Mouse (Mus musculus) stomach, embryonic 15.5 days (tissue): ENCODE data around the gene Kctd6. TPM values are rescaled to one million over a fixed set of nuclear protein-coding genes. Genes with fewer than 3 reads are reported as not detected.
"Not testable (repeated sequence)": the region's sequence is repeated elsewhere in the genome, so short reads cannot be mapped to it uniquely, and the experiment has no call there.

Source experiments
- ATAC-seq: fragments of 200-750 bp; cut with Nextera tagmentation; 2 replicates; pipeline ENCODE4 v1.8.0; 2017; ENCODE audit warnings: low read depth, moderate number of reproducible peaks, moderate TSS enrichment; ENCODE audit not compliant: insufficient read depth, low FRiP score
- H3K27ac ChIP-seq: fragments of 300-500 bp; sonication (generic); 2 replicates; pipeline ENCODE4 v1.5.1; 2015; ENCODE audit warnings: mild to moderate bottlenecking, inconsistent platforms
- H3K27me3 ChIP-seq: fragments of 300-500 bp; sonication (generic); replicated peaks from 2 replicates; pipeline ENCODE4 v1.6.1; 2015; ENCODE audit warnings: inconsistent platforms
- H3K36me3 ChIP-seq: fragments of 300-500 bp; sonication (generic); 2 replicates; pipeline ENCODE4 v1.6.1; 2015; ENCODE audit warnings: inconsistent platforms
- H3K4me1 ChIP-seq: fragments of 300-500 bp; sonication (generic); 2 replicates; pipeline ENCODE4 v1.6.1; 2015; ENCODE audit warnings: inconsistent platforms
- H3K4me2 ChIP-seq: fragments of 300-500 bp; sonication (generic); 2 replicates; pipeline ENCODE4 v1.6.1; 2015; ENCODE audit warnings: mild to moderate bottlenecking, inconsistent platforms
- H3K4me3 ChIP-seq: fragments of 300-500 bp; sonication (generic); replicated peaks from 2 replicates; pipeline ENCODE4 v1.5.1; 2015; ENCODE audit warnings: inconsistent platforms
- H3K9ac ChIP-seq: fragments of 300-500 bp; sonication (generic); 2 replicates; pipeline ENCODE4 v1.6.1; 2015; ENCODE audit warnings: inconsistent platforms
- H3K9me3 ChIP-seq: fragments of 300-500 bp; sonication (generic); 2 replicates; pipeline ENCODE4 v1.6.1; 2016; ENCODE audit warnings: inconsistent platforms
- WGBS: fragments of 180-500 bp; shearing (Covaris S2); methylation state at CpG from one replicate; pipeline ENCODE4 v1.1.7; 2015; 5-methylcytosine and 5-hydroxymethylcytosine counted together
- polyA plus RNA-seq: library from polyadenylated mRNA; unstranded; fragments of >200 nt; fragmentation: Nextera tagmentation; extraction: Ambion mirVana; gene quantifications from 2 replicates; pipeline ENCODE4 v1.2.1, GENCODE M21; 2015

Gene Kctd6
- polyA plus RNA-seq, 1 experiment from 2014 or later = 14.2 TPM

- H3K36me3 ChIP-seq = no peaks in the 10 kb centered on the region
- no peak for ATAC-seq
- no peak overlapping the region for H3K4me3 ChIP-seq
- 53% methylated on average over 7 of the region's 7 CpGs for WGBS
- no peak overlapping the region for H3K9ac ChIP-seq
- no peaks in the 10 kb centered on the region for H3K9me3 ChIP-seq
- no peaks in the 10 kb centered on the region for H3K4me1 ChIP-seq
- H3K27me3 ChIP-seq = no peaks in the 10 kb centered on the region
- H3K4me2 ChIP-seq = no peak overlapping the region
- no peak overlapping the region for H3K27ac ChIP-seq
These were observed 43.8 kb downstream of the Kctd6 start for GRCm38 (mm10) chr14:8257521-8258334.

DNA sequence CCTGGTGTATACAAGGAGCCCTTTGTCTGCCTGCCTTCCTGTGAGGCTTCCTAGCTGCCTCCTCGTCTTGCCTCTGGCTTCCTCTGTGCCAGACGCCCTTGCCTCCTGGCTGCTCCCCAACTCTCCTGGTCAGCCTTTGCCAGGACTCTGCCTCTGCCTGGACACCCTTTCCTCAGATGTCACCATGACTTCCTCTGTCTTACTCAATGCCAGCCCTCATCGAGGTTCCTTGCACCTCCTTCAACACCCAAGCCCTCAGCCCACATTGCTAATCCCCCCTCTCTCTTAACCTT is 44.3 kb downstream of the Kctd6 start:
- no peak overlapping the region for H3K9ac ChIP-seq
- no peaks in the 10 kb centered on the region for H3K36me3 ChIP-seq
- H3K4me1 ChIP-seq = no peaks in the 10 kb centered on the region
- ATAC-seq = 0 out of 2 replicates have a peak, but pooled peaks have one; percentile 15
- no peak overlapping the region for H3K27ac ChIP-seq
- 43% methylated on average over 3 of the region's 3 CpGs for WGBS
- no peaks in the 10 kb centered on the region for H3K27me3 ChIP-seq
- H3K9me3 ChIP-seq = no peaks in the 10 kb centered on the region
- H3K4me3 ChIP-seq = no peak overlapping the region
- no peak overlapping the region for H3K4me2 ChIP-seq

DNA sequence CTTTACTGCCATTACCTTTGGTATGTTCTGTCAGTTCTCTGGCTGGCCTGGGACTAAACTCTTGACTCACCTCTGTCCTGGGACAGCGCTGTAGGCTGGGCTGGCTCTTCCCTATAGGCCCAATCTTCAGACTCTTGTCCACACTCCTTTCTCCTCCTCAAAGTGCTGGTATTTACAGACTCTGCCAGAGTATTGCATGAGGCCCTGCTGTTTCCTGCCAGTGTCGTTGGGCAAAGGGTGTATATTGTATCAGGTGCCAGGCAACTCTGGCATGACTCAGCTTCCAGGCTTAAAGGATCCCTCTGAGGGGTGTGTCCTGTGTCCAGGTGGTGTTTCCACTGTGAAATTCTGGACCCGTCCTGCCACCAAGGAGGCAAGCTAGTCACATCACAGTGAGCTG is 44.8 kb downstream of the Kctd6 start:
- Histone ChIP-seq H3K4me3 (no peak overlapping the region), H3K9me3 (no peaks in the 10 kb centered on the region), H3K27ac (no peak overlapping the region), H3K9ac (no peak overlapping the region), H3K4me1 (no peaks in the 10 kb centered on the region), H3K36me3 (no peaks in the 10 kb centered on the region), H3K27me3 (no peaks in the 10 kb centered on the region), H3K4me2 (no peak overlapping the region)
- WGBS = 58% methylated on average over 3 of the region's 3 CpGs
- no peak for ATAC-seq

DNA sequence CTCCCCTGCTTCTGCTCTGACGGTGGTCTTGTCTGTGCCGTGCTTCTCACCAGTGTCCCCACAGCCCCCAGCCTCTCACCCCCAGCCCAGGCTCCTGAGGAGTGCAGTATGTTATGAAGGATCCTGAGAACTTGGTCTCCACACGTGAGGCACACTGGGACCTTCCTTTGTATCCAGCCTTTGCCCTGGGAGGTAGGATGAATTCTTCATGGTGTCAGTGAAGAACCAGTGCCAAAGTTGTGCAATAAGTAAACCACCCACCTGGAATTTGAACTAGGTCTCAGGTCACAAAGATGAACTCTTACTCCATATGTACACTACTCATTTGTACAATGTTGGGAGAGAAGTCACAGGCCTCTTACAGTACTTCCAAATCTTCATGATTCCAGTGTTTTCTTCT is 45.2 kb downstream of the Kctd6 start, which contains the start of gene Acox2:
Gene Acox2, minus strand, starts transcription at position 188 of the 400 bp plus-strand sequence.
- no peak for ATAC-seq
- Histone ChIP-seq H3K9me3 (no peaks in the 10 kb centered on the region), H3K9ac (no peak within 1 kb of the TSS), H3K27me3 (no peaks in the 10 kb centered on the region), H3K36me3 (no peaks in the 10 kb centered on the region), H3K4me2 (no peak within 1 kb of the TSS), H3K4me1 (no peaks in the 10 kb centered on the region), H3K4me3 (no peak within 1 kb of the TSS), H3K27ac (no peak within 1 kb of the TSS)
- WGBS = 79% methylated on average over 3 of the region's 3 CpGs

DNA sequence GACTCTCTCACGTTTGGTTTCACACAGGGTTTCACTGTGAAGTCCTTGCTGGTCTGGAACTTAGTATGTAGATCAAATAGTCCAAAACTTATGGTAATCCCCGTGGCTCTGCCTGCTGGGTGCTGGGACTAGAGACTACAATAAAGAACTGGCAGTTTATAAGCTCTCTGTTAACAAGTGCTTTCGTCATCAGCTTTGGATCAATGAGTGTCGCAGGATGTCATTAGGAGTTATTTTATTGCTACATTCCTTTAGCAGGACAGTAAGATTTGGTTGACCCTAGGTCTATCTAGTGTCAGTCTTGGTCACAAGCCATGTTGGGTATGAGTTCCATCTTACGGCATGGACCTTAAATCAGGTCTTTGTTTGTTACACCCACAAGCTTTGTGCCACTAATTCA is 46.3 kb downstream of the Kctd6 start:
- no peak for ATAC-seq
- H3K9me3 ChIP-seq = no peaks in the 10 kb centered on the region
- H3K4me1 ChIP-seq = no peaks in the 10 kb centered on the region
- no peak overlapping the region for H3K27ac ChIP-seq
- no peak overlapping the region for H3K9ac ChIP-seq
- H3K27me3 ChIP-seq = no peaks in the 10 kb centered on the region
- H3K36me3 ChIP-seq = no peaks in the 10 kb centered on the region
- H3K4me3 ChIP-seq = no peak overlapping the region
- WGBS = 72% methylated on average over 5 of the region's 5 CpGs
- no peak overlapping the region for H3K4me2 ChIP-seq

- Histone ChIP-seq H3K27ac (no peak overlapping the region), H3K9ac (no peak overlapping the region), H3K9me3 (no peaks in the 10 kb centered on the region), H3K36me3 (no peaks in the 10 kb centered on the region), H3K4me1 (no peaks in the 10 kb centered on the region), H3K4me3 (no peak overlapping the region), H3K27me3 (no peaks in the 10 kb centered on the region), H3K4me2 (no peak overlapping the region)
- ATAC-seq = no peak
- 45% methylated on average over 1 of the region's 1 CpGs for WGBS
These were observed 48.3 kb downstream of the Kctd6 start for GRCm38 (mm10) chr14:8262242-8262641.

GRCm38 (mm10) chr14:8264378-8264777 is 50.4 kb downstream of the Kctd6 start:
- no peak overlapping the region for H3K9ac ChIP-seq
- no peak overlapping the region for H3K27ac ChIP-seq
- ATAC-seq = no peak
- 88% methylated on average over 1 of the region's 1 CpGs for WGBS
- no peaks in the 10 kb centered on the region for H3K27me3 ChIP-seq
- H3K4me2 ChIP-seq = no peak overlapping the region
- no peak overlapping the region for H3K4me3 ChIP-seq
- no peaks in the 10 kb centered on the region for H3K4me1 ChIP-seq
- H3K36me3 ChIP-seq = no peaks in the 10 kb centered on the region
- H3K9me3 ChIP-seq = no peaks in the 10 kb centered on the region

GRCm38 (mm10) chr14:8271281-8271680 is 57.3 kb downstream of the Kctd6 start:
- not testable (repeated sequence) for H3K9me3 ChIP-seq, ATAC-seq, H3K27ac ChIP-seq, H3K4me3 ChIP-seq, H3K27me3 ChIP-seq, H3K4me2 ChIP-seq, H3K9ac ChIP-seq, H3K36me3 ChIP-seq, H3K4me1 ChIP-seq
- WGBS = 79% methylated on average over 8 of the region's 8 CpGs

Other genes with a start within 250 kb of the Kctd6 start
- gene Dnase1l3, start 219.6 kb upstream of the Kctd6 start, polyA plus RNA-seq = 0.94 and 0.99 TPM in 2 replicates
- 18.9 and 21.2 TPM in 2 replicates for gene Abhd6, start 211.2 kb upstream of the Kctd6 start, polyA plus RNA-seq
- gene Rpp14, start 133.8 kb upstream of the Kctd6 start, polyA plus RNA-seq = 48.8 and 52.3 TPM in 2 replicates
- gene Pxk, start 115.9 kb upstream of the Kctd6 start, polyA plus RNA-seq = 39.0 and 39.6 TPM in 2 replicates
- 176 and 189 TPM in 2 replicates for gene Pdhb, start 41.1 kb upstream of the Kctd6 start, polyA plus RNA-seq
- 2.1 and 3.1 TPM in 2 replicates for gene Acox2, start 45.2 kb downstream of the Kctd6 start, polyA plus RNA-seq
- 0.22 and 0.23 TPM in 2 replicates for gene Fam107a, start 103.9 kb downstream of the Kctd6 start, polyA plus RNA-seq
- gene Oit1, start 164.6 kb downstream of the Kctd6 start, polyA plus RNA-seq = 14.5 and 17.8 TPM in 2 replicates